Comparison of ENCODE assay signal across 8 mouse cellular contexts in the genomic region with DNA sequence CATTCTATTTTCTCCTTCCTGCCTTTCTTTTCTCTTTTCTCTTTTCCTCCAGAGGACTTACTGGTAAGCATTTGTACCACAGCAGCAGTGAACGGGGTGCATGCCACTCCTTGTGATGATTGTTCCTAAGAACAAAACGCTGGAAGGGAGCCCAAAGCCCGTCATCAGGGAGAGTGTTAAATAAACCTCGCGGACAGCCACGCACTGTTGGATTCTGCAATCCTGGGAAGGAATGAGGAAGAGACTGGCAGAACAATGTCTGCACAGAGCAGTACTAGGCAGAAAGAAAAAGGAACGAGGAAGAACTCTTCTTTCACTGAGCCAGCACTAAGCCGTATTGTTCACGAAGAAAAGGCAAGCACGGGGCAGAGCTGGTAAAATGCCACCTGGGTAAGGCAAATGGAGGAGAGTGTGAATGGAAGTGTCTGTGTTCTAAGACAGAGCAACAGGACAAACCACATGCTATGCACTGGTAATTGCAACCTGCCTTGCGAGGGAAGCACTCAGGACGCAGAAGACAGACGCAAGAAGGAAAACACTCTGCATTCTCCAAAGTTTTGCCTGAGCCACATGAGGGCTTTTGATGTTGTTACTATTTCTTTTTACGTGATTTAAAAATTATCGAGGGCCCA. TPM values are rescaled to one million over a fixed set of nuclear protein-coding genes. Genes with fewer than 3 reads are reported as not detected.
DNase-seq lines count a peak whose midpoint lies in the region; ATAC-seq and TF ChIP-seq lines count a peak whose summit lies in the region.

No protein-coding gene starts in this region.

- ATAC-seq in kidney, embryonic 14.5 days (ENCODE audit: low FRiP score, low TSS enrichment): no peak
- ATAC-seq in forebrain, embryonic 14.5 days: peak; percentile 44
- ATAC-seq in neural tube, embryonic 14.5 days (ENCODE audit: low read depth): peak; percentile 31; the same call in 1 of the 2 replicates

- no peak overlapping the region for H3K27ac ChIP-seq in kidney, embryonic 14.5 days (ENCODE audit: low read depth, low read length)
- H3K27ac ChIP-seq in forebrain, embryonic 14.5 days (ENCODE audit: low read depth, low read length): no peak overlapping the region
- no peak overlapping the region for H3K27ac ChIP-seq in neural tube, embryonic 14.5 days (ENCODE audit: low read depth, low read length)
- no peak overlapping the region for H3K27ac ChIP-seq in gastrocnemius, adult 2 months
- H3K27ac ChIP-seq in left cerebral cortex, adult 2 months: no peak overlapping the region

- H3K9me3 ChIP-seq in kidney, embryonic 14.5 days (ENCODE audit: control insufficient read depth, low read length): no peaks in the 10 kb centered on the region
- H3K9me3 ChIP-seq in forebrain, embryonic 14.5 days (replicated peaks; ENCODE audit: control insufficient read depth, low read length): no peaks in the 10 kb centered on the region
- no peaks in the 10 kb centered on the region for H3K9me3 ChIP-seq in neural tube, embryonic 14.5 days (ENCODE audit: control insufficient read depth, low read length)

- WGBS in kidney, embryonic 14.5 days: 55% methylated on average over 15 of the region's 15 CpGs
- WGBS in forebrain, embryonic 14.5 days: 13% methylated on average over 15 of the region's 15 CpGs
- WGBS in neural tube, embryonic 14.5 days: 23% methylated on average over 15 of the region's 15 CpGs

- no peak overlapping the region for H3K4me3 ChIP-seq in kidney, embryonic 14.5 days (ENCODE audit: low read length)
- peak overlapping the region; percentile 8; the same call in 1 of the 2 replicates for H3K4me3 ChIP-seq in forebrain, embryonic 14.5 days (ENCODE audit: low read depth, low read length)
- H3K4me3 ChIP-seq in neural tube, embryonic 14.5 days (ENCODE audit: low read depth, low read length): no peak overlapping the region
- H3K4me3 ChIP-seq in gastrocnemius, adult 2 months: no peak overlapping the region
- no peak overlapping the region for H3K4me3 ChIP-seq in left cerebral cortex, adult 2 months

- DNase-seq in kidney, adult 8-10 months: no peak
- peak; percentile 64 for DNase-seq in forebrain, embryonic 14.5 days (ENCODE audit: low spot score)
- DNase-seq in kidney, postnatal 4 days: peak; percentile 9 to 16
- DNase-seq in gastrocnemius, adult 2 months: no peak
- DNase-seq in spleen, postnatal 10 days (ENCODE audit: low spot score in 2 of 2): no peak
- DNase-seq in left cerebral cortex, adult 2 months (ENCODE audit: extremely low spot score in 1 of 2, low spot score in 2 of 2): no peak

- no peak for TF ChIP-seq CTCF in gastrocnemius, adult 2 months (IDR thresholded peaks at IDR 0.05)
- no peak for TF ChIP-seq CTCF in left cerebral cortex, adult 2 months (IDR thresholded peaks at IDR 0.05)

- intact Hi-C loops in gastrocnemius, adult 2 months (cut with DNase I): no loop called here
- intact Hi-C loops in left cerebral cortex, adult 2 months (cut with DNase I): no loop called here

- H3K4me1 ChIP-seq in kidney, embryonic 14.5 days (ENCODE audit: control insufficient read depth, insufficient read depth, low read length): no peaks in the 10 kb centered on the region
- peaks cover 4% of the 10 kb centered on the region; the same call in 1 of the 2 replicates for H3K4me1 ChIP-seq in forebrain, embryonic 14.5 days (ENCODE audit: control insufficient read depth, insufficient read depth, low read length)
- H3K4me1 ChIP-seq in neural tube, embryonic 14.5 days (ENCODE audit: control insufficient read depth, insufficient read depth, low read length): no peaks in the 10 kb centered on the region

- no peak overlapping the region for H3K9ac ChIP-seq in kidney, embryonic 14.5 days (ENCODE audit: low read depth, low read length)
- H3K9ac ChIP-seq in forebrain, embryonic 14.5 days (ENCODE audit: low read length): peak overlapping the region; percentile 46
- H3K9ac ChIP-seq in neural tube, embryonic 14.5 days (replicated peaks; ENCODE audit: low read depth, low read length): 0 out of 2 replicates have a peak overlapping the region, but pooled peaks have one; percentile 25

- H3K4me2 ChIP-seq in kidney, embryonic 14.5 days (replicated peaks; ENCODE audit: low read depth, low read length): 0 out of 2 replicates have a peak overlapping the region, but pooled peaks have one; percentile 11
- H3K4me2 ChIP-seq in forebrain, embryonic 14.5 days (ENCODE audit: low read length): peak overlapping the region; percentile 43
- H3K4me2 ChIP-seq in neural tube, embryonic 14.5 days (ENCODE audit: low read depth, low read length): peak overlapping the region; percentile 35

- no peaks in the 10 kb centered on the region for H3K36me3 ChIP-seq in kidney, embryonic 14.5 days (ENCODE audit: control insufficient read depth, insufficient read depth, low read length)
- H3K36me3 ChIP-seq in forebrain, embryonic 14.5 days (ENCODE audit: control insufficient read depth, insufficient read depth, low read length): no peaks in the 10 kb centered on the region
- no peaks in the 10 kb centered on the region for H3K36me3 ChIP-seq in neural tube, embryonic 14.5 days (ENCODE audit: control insufficient read depth, insufficient read depth, low read length)

- no peaks in the 10 kb centered on the region for H3K27me3 ChIP-seq in kidney, embryonic 14.5 days (ENCODE audit: control insufficient read depth, insufficient read depth, low read length)
- H3K27me3 ChIP-seq in forebrain, embryonic 14.5 days (replicated peaks; ENCODE audit: control insufficient read depth, insufficient read depth, low read length): no peaks in the 10 kb centered on the region
- H3K27me3 ChIP-seq in neural tube, embryonic 14.5 days (ENCODE audit: control insufficient read depth, insufficient read depth, low read length): no peaks in the 10 kb centered on the region

RNA-seq across cellular contexts. Expression of a gene that starts 7.0 kb away (rescaled TPM):
- 1.2 and 1.3 TPM in 2 replicates for polyA plus RNA-seq in kidney, embryonic 14.5 days (2014; fragmentation: Nextera tagmentation; extraction: Ambion mirVana)
- 9.3 and 13.6 TPM in 2 replicates for polyA plus RNA-seq in forebrain, embryonic 14.5 days (2014; fragmentation: Nextera tagmentation; extraction: Ambion mirVana)
- 42.2 and 44.0 TPM in 2 replicates for polyA plus RNA-seq in neural tube, embryonic 14.5 days (2014; fragmentation: Nextera tagmentation; extraction: Ambion mirVana)
- 1 to 10 TPM; 1.3 to 4.2 TPM for total RNA-seq in gastrocnemius, adult 2 months (2021)
- 100 to 1,000 TPM; 111 to 112 TPM for total RNA-seq in left cerebral cortex, adult 2 months (2021)

Comparison
In these comparisons a context has a peak if more than half of its experiments do, and no peak if none do; other contexts are left out.
1. DNase-seq: peak in forebrain, embryonic 14.5 days (single experiment) and kidney, postnatal 4 days (2 of 2); none in kidney, adult 8-10 months (0 of 2), gastrocnemius, adult 2 months (single experiment), spleen, postnatal 10 days (0 of 2) and left cerebral cortex, adult 2 months (0 of 2).
2. Peak in every context shown above with its lines, with median percentiles within 50 percentile points of each other: H3K4me2 ChIP-seq.